Mouse (Mus musculus): Measurements from ENCODE around the gene March10. TPM values are rescaled to one million over a fixed set of nuclear protein-coding genes. Genes with fewer than 3 reads are reported as not detected.

Gene March10
- not detected for polyA plus RNA-seq (2017; shearing (Covaris generic))

- ATAC-seq = no peak
These were observed at the start of gene March10 for GRCm38 (mm10) chr11:105456497-105456907. Gene March10 (minus strand): TSS chr11:105456735.

- no peak for ATAC-seq
These were observed 49.8 kb upstream of the March10 start for GRCm38 (mm10) chr11:105506322-105506721.

DNA sequence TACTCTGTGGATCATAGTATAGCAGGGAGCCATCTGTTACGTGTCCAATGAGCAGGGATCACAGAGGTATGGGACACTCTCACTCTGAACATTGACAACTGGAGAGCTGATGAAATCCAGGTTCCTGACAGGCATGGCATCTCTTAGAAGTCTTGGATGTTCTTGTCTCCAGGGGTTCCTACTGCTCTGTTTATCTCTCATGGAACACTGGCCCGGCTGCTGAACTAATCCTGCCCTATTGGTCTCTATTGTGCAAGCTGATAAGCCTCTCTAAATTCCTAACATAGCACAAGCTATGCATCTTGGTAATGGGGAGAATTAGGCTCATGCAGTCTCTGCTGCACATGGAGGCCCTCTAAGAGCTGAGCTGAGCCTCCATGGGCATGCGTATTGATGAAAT lies 48.5 kb upstream of the March10 start:
- no peak for ATAC-seq

DNA sequence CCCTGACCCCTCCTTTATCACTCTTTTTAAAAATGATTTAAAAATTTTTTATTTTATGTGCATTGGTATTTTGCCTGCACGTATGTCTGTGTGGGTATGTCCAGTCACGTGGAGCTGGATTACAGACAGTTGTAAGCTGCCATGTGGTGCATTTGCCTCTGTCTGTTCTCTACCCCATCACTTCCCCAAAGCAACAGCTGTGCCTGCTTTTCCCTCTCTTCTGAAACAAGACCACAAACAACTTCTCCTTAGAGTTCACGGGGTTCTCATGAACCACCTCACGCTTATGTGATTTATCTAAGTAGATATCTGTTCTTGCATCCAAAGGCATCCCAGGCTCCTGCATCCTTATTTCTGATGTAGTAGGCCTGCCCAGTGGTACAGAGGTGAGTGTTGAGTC lies 45.8 kb upstream of the March10 start:
- ATAC-seq = no peak

- ATAC-seq = no peak
These were observed 41.0 kb upstream of the March10 start for GRCm38 (mm10) chr11:105497505-105497904.

GRCm38 (mm10) chr11:105496665-105497064 lies 40.1 kb upstream of the March10 start:
- ATAC-seq = no peak

- no peak for ATAC-seq
These were observed 39.2 kb upstream of the March10 start for GRCm38 (mm10) chr11:105495591-105496270.

GRCm38 (mm10) chr11:105494786-105495369 lies 38.3 kb upstream of the March10 start:
- no peak for ATAC-seq

DNA sequence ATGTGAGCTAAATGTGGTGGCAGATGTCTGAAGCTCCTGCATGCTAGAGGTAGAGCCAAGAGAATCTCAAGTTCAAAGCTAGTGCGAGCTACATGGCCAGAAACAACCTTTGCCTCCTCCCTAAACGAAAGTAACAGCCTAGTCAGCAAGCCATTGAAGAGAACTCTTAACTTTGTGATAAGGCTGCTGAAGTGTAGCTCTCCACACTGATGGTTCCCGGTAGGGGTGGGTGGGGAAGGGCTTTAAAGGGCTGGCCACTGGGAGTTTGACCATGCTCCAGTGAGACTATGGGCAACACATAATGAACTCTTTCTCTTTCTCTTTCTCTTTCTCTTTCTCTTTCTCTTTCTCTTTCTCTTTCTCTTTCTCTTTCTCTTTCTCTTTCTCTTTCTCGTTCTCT lies 35.9 kb upstream of the March10 start:
- no peak for ATAC-seq

DNA sequence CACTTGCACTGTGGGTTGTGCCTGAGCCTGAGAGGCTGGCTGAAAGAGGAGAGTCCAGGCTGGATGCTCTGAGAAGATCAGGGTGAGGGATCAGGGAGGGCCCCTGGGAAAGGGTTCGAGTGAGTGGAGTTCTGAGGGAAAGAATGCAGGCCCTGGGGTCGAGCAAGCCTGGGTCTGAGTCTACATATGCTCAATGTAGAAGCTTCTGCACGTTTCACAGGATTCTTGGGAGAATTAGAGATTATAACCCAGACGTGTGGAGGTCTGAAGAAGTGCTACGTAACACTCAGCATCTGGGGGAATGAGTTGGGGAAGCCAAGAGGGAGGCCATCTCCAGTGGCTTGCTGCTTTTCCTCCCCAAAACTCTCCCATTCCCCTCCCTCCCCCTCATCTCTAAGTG lies 34.4 kb upstream of the March10 start:
- ATAC-seq = no peak

GRCm38 (mm10) chr11:105485412-105485811 lies 28.9 kb upstream of the March10 start:
- ATAC-seq = no peak

GRCm38 (mm10) chr11:105484993-105485392 lies 28.5 kb upstream of the March10 start:
- ATAC-seq = no peak

- ATAC-seq = no peak
These were observed 26.2 kb upstream of the March10 start for GRCm38 (mm10) chr11:105482747-105483146.

GRCm38 (mm10) chr11:105474746-105475145 lies 18.2 kb upstream of the March10 start:
- ATAC-seq = no peak

GRCm38 (mm10) chr11:105474352-105474736 lies 17.8 kb upstream of the March10 start:
- no peak for ATAC-seq

DNA sequence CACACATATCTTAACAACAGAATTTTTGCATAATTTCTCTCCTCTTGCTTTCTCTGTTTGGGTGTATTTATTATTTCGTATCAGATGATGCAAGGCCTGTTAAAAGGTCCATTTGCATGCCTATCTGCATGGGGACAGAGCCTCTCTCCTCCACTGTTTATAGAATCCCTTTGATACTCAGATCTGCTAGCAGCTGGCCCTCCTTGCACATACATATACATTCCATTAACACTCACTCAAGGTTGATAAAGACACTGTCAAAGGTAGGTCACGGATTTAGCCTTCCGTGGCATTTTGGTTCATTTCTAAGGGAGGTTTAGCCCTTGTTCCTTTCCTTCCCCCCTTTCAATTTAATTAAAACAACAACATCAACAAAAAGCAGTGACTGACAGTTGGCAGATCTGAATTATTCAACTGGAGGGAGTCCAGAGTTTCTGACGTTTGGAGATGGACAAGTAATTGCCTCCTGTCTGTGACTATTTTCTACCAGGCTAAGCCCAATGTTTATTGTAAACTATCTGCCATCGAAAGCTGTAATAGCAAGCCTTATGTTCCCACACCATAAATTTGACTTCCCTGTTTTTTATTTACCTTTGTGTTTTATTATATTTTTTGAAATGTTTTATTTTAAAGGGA lies 17.3 kb upstream of the March10 start:
- no peak for ATAC-seq

GRCm38 (mm10) chr11:105472610-105473009 lies 16.1 kb upstream of the March10 start:
- ATAC-seq = no peak

DNA sequence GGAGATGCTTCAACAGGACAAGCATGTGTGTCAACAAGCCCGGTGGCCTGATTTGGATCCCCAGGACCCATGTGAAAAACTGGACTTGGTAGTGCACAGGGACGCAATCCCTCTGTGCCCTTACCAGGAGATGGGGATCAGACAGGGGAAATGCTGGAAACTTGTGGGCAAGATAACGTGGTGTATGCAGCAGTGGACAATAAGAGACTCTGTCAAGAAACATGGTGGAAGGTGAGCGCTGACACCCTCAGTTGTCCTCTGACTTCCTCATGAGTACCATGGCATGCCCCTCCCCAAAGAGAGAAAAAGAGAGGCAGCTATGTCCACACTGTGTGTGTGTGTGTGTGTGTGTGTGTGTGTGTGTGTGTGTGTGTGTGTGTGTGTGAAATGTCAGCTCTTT lies 14.4 kb upstream of the March10 start:
- ATAC-seq = no peak

DNA sequence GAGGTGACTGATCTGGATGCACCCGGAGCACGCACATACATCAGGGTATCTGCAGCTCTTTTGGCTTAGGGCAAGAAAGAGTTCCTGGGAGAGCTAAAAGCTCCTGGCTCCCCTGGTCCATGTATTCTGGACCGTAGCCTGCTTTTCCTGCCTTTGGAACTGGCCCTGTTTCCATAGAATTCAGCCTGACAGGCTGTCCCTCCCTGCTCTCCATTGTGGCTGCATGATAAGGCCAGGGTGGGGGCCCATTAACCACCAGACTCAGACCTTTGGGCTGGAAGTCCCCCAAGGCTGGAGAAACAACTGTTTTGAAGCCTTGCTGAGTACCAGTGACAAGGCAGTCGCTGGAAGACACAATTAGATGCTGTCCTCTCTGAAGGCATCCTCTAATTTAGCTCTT lies 13.0 kb upstream of the March10 start:
- ATAC-seq = no peak

DNA sequence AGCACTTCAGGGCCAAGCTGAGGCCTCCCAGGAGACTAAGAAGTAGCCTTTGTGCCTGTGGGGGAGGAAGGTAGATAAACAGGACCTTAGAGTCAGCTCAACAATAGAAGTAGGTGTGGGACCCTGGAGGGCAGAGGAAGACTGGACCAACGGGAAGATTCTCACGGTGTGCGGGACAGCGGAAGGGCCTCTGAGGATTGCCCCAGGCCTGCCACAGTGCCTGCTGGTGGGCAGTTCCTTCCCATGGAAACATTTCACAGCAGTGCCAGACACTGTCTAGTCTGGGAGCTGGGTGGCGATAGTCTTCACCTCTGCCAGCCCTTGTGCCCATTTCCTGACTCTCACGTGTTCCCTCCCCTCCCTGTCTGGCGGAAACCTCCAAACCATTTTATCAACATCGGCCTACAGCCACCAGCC lies 12.6 kb upstream of the March10 start:
- ATAC-seq = no peak

DNA sequence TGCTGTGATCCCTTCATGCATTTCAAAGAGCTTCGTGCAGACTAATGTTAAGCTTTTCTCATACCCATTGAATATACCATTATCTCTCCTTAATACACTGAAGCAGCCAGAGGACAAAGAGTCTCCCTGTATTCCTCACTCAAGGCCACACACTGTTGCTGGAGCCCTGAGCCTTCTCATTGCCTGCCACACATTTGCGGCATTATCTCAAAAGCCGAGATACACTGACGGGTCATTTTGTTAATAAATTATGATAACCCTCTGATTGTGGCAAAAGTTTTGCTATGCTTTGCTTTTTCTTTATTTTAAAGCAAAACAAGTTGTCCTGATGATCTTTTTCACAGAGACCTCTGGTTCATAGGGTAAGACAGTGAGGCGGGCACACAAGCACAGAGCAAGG lies 11.9 kb upstream of the March10 start:
- ATAC-seq = no peak

GRCm38 (mm10) chr11:105467816-105468215 lies 11.3 kb upstream of the March10 start:
- no peak for ATAC-seq

DNA sequence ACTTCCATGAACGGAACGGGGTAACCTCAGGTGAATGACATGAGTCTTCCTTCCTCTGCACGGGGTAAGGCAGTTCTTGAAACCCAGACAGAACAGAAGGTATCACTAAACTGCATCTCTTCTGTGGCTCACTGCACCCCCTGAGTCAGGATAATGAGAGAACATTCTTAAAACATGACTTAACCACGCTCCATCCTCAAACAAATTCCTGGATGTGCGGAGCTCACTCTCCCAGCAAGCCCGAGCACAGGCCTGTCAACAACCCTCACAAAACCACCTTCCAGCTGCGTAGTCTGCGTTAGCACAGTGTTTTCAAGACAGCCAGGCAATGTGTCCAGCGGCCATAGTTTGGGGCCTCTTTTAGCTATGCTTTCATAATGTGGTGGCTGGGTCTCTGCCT lies 10.7 kb upstream of the March10 start:
- ATAC-seq = no peak

- no peak for ATAC-seq
These were observed 10.2 kb upstream of the March10 start for GRCm38 (mm10) chr11:105466756-105467155.
